Mouse (Mus musculus) hindbrain, embryonic 11.5 days (tissue): ENCODE results near the gene Crygc. TPM values are rescaled to one million over a fixed set of nuclear protein-coding genes. Genes with fewer than 3 reads are reported as not detected.
A peak's percentile ranks its signal among the peaks of the same experiment; 100 is the strongest.

Source experiments
- ATAC-seq: fragments of 200-750 bp; cut with Nextera tagmentation; 2 replicates; pipeline ENCODE4 v1.8.0; 2017; ENCODE audit warnings: mild to moderate bottlenecking, moderate TSS enrichment, moderate library complexity; ENCODE audit not compliant: low FRiP score
- DNase-seq: peaks from one replicate; pipeline ENCODE4 v3.0.0-alpha.2; 2015; ENCODE audit warnings: low spot score
- H3K27ac ChIP-seq: fragments of 300-500 bp; sonication (generic); 2 replicates; pipeline ENCODE4 v1.5.1; 2014; ENCODE audit warnings: mild to moderate bottlenecking, low read depth, low read length
- H3K27me3 ChIP-seq: fragments of 300-500 bp; sonication (generic); 2 replicates; pipeline ENCODE4 v1.6.1; 2014; ENCODE audit warnings: mild to moderate bottlenecking, low read length, moderate library complexity, mixed read lengths; ENCODE audit not compliant: control insufficient read depth, insufficient read depth
- H3K36me3 ChIP-seq: fragments of 300-500 bp; sonication (generic); 2 replicates; pipeline ENCODE4 v1.6.1; 2014; ENCODE audit warnings: mild to moderate bottlenecking, low read length, moderate library complexity, mixed read lengths; ENCODE audit not compliant: control insufficient read depth, insufficient read depth
- H3K4me1 ChIP-seq: fragments of 300-500 bp; sonication (generic); replicated peaks from 2 replicates; pipeline ENCODE4 v1.6.1; 2014; ENCODE audit warnings: low read length, mixed read lengths; ENCODE audit not compliant: control insufficient read depth, insufficient read depth
- H3K4me2 ChIP-seq: fragments of 300-500 bp; sonication (generic); replicated peaks from 2 replicates; pipeline ENCODE4 v1.6.1; 2014; ENCODE audit warnings: mild to moderate bottlenecking, low read depth, low read length
- H3K4me3 ChIP-seq: fragments of 300-500 bp; sonication (generic); 2 replicates; pipeline ENCODE4 v1.5.1; 2014; ENCODE audit warnings: low read depth, low read length
- H3K9ac ChIP-seq: fragments of 300-500 bp; sonication (generic); 2 replicates; pipeline ENCODE4 v1.6.1; 2014; ENCODE audit warnings: low read depth, low read length
- H3K9me3 ChIP-seq: fragments of 300-500 bp; sonication (generic); 2 replicates; pipeline ENCODE4 v1.6.1; 2016; ENCODE audit warnings: low read length; ENCODE audit not compliant: control insufficient read depth
- WGBS: fragments of 180-500 bp; shearing (Covaris S2); extraction: QIAGEN DNeasy Blood & Tissue Kit; methylation state at CpG from one replicate; pipeline ENCODE4 v1.1.7; 2014; 5-methylcytosine and 5-hydroxymethylcytosine counted together
- polyA plus RNA-seq: library from polyadenylated mRNA; unstranded; fragments of >200 nt; fragmentation: Nextera tagmentation; extraction: Ambion mirVana; gene quantifications from 2 replicates; pipeline ENCODE4 v1.2.1, GENCODE M21; 2014

Gene Crygc
- not detected in 2 replicates for polyA plus RNA-seq

DNA sequence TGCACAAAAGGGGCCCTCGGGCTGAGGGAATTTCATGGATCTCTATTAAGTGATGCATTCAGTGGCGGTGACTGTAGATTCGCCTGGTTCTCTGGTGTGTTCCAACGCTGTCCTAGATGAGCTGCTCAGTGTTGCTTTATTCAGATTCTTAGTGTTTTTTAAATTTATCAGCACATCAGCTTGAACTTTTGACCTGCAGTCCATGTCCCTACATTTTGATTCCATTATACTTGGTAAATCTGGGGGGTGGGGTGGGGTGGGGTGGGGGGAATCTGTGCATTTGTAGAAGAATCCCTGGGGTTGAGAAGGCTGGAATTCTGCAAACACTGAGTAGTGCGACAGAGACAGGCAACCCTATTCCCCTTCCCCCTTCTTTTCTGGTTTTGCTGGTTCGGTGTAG is at the start of gene Crygc:
Gene Crygc (minus strand): TSS at position 101 of the 400 bp plus-strand sequence.
- no peaks in the 10 kb centered on the region for H3K9me3 ChIP-seq
- ATAC-seq = no peak
- H3K9ac ChIP-seq = no peak within 1 kb of the TSS
- no peak for DNase-seq
- 71% methylated on average over 6 of the region's 6 CpGs for WGBS
- no peak within 1 kb of the TSS for H3K27ac ChIP-seq
- no peaks in the 10 kb centered on the region for H3K4me1 ChIP-seq
- no peaks in the 10 kb centered on the region for H3K27me3 ChIP-seq
- H3K4me2 ChIP-seq = no peak within 1 kb of the TSS
- no peaks in the 10 kb centered on the region for H3K36me3 ChIP-seq
- no peak within 1 kb of the TSS for H3K4me3 ChIP-seq

GRCm38 (mm10) chr1:65122574-65123372 is 49.3 kb upstream of the Crygc start, which contains the start of gene D630023F18Rik:
TSS of gene D630023F18Rik (minus strand) at chr1:65123214.
- DNase-seq = no peak
- H3K27ac ChIP-seq = no peak within 1 kb of the TSS
- no peaks in the 10 kb centered on the region for H3K4me1 ChIP-seq
- H3K4me2 ChIP-seq = no peak within 1 kb of the TSS
- H3K4me3 ChIP-seq = no peak within 1 kb of the TSS
- H3K36me3 ChIP-seq = no peaks in the 10 kb centered on the region
- H3K9ac ChIP-seq = no peak within 1 kb of the TSS
- 32% methylated on average over 9 of the region's 9 CpGs for WGBS
- H3K27me3 ChIP-seq = no peaks in the 10 kb centered on the region
- ATAC-seq = no peak
- H3K9me3 ChIP-seq = no peaks in the 10 kb centered on the region

DNA sequence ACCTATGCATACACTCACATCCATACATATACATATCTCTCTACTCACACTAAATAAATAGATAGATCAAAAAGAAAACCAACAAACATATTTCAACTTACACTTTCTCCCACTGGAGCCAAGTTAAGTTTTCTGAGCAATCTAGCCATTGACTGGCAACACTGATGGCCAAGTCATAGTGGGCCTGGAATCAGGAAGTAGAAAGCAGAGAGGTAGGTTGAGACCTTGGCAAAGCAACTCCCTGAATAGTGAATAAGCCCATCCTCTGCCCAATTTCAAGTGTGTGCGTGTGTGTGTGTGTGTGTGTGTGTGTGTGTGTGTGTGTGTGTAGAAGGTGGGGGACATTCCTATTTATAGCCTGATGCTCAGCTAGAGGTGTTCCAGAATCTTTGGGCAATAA is 45.9 kb upstream of the Crygc start, which contains the start of gene Gm28845:
Gene Gm28845 (minus strand): TSS at position 121 of the 400 bp plus-strand sequence.
- no peak within 1 kb of the TSS for H3K4me2 ChIP-seq
- no peak within 1 kb of the TSS for H3K27ac ChIP-seq
- no peaks in the 10 kb centered on the region for H3K27me3 ChIP-seq
- H3K4me3 ChIP-seq = no peak within 1 kb of the TSS
- H3K9me3 ChIP-seq = no peaks in the 10 kb centered on the region
- no peaks in the 10 kb centered on the region for H3K4me1 ChIP-seq
- H3K36me3 ChIP-seq = no peaks in the 10 kb centered on the region
- H3K9ac ChIP-seq = no peak within 1 kb of the TSS
- 85% methylated on average over 1 of the region's 1 CpGs for WGBS
- no peak for DNase-seq
- ATAC-seq = no peak

DNA sequence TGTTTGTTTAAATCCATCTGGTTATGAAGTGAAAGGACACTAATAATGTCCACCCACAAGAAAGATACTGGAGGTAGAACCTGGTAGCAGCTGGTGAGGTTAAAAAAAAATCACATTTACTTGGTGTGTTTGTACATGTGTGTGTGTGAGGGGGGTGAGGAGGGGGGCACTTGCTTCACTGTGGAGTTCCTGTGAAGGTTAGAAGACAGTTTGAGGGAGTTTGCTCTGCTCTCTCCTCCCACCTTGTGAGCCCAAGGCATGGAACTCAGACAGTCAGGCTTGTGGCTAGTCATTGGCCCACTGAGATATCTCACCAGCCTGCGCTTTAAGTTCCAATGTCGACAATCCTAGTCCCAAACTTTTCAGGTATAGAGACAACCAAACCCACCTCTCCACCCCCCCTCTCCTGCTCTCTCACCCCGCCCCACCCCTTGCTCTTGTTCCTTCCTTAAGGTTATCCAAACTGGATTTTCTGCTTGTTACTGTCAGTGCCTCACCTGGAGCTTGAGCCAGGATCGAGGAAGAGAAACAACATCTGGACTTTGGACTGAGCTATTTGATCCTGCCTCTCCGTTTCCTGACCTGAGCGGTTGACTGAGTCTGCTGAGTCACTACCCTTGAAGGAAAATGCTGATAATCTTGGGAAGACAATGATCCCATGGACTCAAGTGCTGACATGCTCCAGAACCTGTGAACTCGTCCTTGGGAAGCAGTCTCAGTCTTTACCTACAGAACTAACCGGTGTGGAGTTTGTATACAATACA is 44.8 kb upstream of the Crygc start:
- no peaks in the 10 kb centered on the region for H3K9me3 ChIP-seq
- no peak for ATAC-seq
- no peak overlapping the region for H3K4me3 ChIP-seq
- H3K27me3 ChIP-seq = no peaks in the 10 kb centered on the region
- no peak overlapping the region for H3K4me2 ChIP-seq
- no peak overlapping the region for H3K27ac ChIP-seq
- WGBS = 82% methylated on average over 8 of the region's 8 CpGs
- H3K36me3 ChIP-seq = no peaks in the 10 kb centered on the region
- no peak for DNase-seq
- no peak overlapping the region for H3K9ac ChIP-seq
- H3K4me1 ChIP-seq = no peaks in the 10 kb centered on the region

- Histone ChIP-seq H3K9ac (no peak overlapping the region), H3K4me2 (no peak overlapping the region), H3K27me3 (no peaks in the 10 kb centered on the region), H3K36me3 (no peaks in the 10 kb centered on the region), H3K27ac (no peak overlapping the region), H3K4me3 (no peak overlapping the region), H3K4me1 (no peaks in the 10 kb centered on the region), H3K9me3 (no peaks in the 10 kb centered on the region)
- WGBS = 91% methylated on average over 5 of the region's 5 CpGs
- DNase-seq (no peak), ATAC-seq (no peak)
Measured at GRCm38 (mm10) chr1:65113536-65114172, 40.2 kb upstream of the Crygc start.

DNA sequence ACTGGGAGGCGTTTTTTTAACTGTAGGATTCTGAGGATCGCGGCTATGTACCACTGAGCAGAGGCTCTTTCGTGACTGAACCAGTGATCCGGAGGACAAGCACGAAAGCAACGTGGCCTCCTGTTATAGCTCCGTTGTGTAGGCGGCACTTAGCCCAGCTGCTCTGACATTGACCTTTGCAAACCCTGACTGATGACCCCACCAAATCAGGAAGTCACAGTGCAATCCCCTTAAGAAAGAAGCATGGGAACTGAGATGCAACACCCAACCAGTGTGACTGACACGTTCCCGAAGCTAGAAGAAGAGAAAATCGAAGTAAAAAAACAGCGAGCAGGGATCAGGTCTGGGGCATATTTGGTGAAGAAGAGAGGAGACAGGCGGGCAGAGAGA is 39.3 kb upstream of the Crygc start:
- 49% methylated on average over 14 of the region's 14 CpGs for WGBS

GRCm38 (mm10) chr1:65112031-65112806 is 38.7 kb upstream of the Crygc start:
- H3K36me3 ChIP-seq = no peaks in the 10 kb centered on the region
- no peak overlapping the region for H3K27ac ChIP-seq
- H3K9me3 ChIP-seq = no peaks in the 10 kb centered on the region
- WGBS = 16% methylated on average over 8 of the region's 8 CpGs
- H3K4me1 ChIP-seq = no peaks in the 10 kb centered on the region
- no peaks in the 10 kb centered on the region for H3K27me3 ChIP-seq
- DNase-seq (peak; percentile 92), ATAC-seq (peak; percentile 73; the same call in 1 of the 2 replicates)
- no peak overlapping the region for H3K9ac ChIP-seq
- H3K4me2 ChIP-seq = no peak overlapping the region
- H3K4me3 ChIP-seq = no peak overlapping the region

More for the DNA sequence above, 39.3 kb upstream of the Crygc start:
- DNase-seq = peak; percentile 20
- H3K4me3 ChIP-seq = no peak overlapping the region
- peak; percentile 35; the same call in 1 of the 2 replicates for ATAC-seq
- no peaks in the 10 kb centered on the region for H3K4me1 ChIP-seq
- H3K27ac ChIP-seq = no peak overlapping the region
- H3K9me3 ChIP-seq = no peaks in the 10 kb centered on the region
- H3K36me3 ChIP-seq = no peaks in the 10 kb centered on the region
- H3K4me2 ChIP-seq = no peak overlapping the region; the same call in 1 of the 2 replicates
- H3K9ac ChIP-seq = no peak overlapping the region
- no peaks in the 10 kb centered on the region for H3K27me3 ChIP-seq
